19 mouse cellular contexts compared by ENCODE assay signal in genomic region chr15:87170890-87171289, GRCm38 (mm10).
DNase-seq lines count a peak whose midpoint lies in the region; ATAC-seq and TF ChIP-seq lines count a peak whose summit lies in the region.
"Had no signal": no experiment of that assay in that cellular context is flagged by ENCODE, and none has a peak within 500 bp of the region (broad histone marks: within the 10 kb centered on the region; RNA-seq: fewer than 3 reads in every experiment).

No protein-coding gene starts in this region.

- intact Hi-C loops in gastrocnemius, adult 2 months (cut with DNase I), result no loop called here

- no peak overlapping the region for H3K4me3 ChIP-seq in gastrocnemius, adult 2 months
- H3K4me3 ChIP-seq in kidney, embryonic 16.5 days (ENCODE audit: low read length), result no peak overlapping the region
- H3K4me3 ChIP-seq: embryonic facial prominence, embryonic 10.5 days; forebrain, embryonic 13.5 days; heart, embryonic 13.5 days; hindbrain, embryonic 15.5 days had no signal

- peak; percentile 55 for DNase-seq in adrenal gland, adult 8-10 months
- no peak for DNase-seq in adrenal gland, adult 18-20 months (ENCODE audit: low spot score in 2 of 2)
- DNase-seq in gastrocnemius, adult 2 months, result peak; percentile 15
- no peak for DNase-seq in gastrocnemius, postnatal 4 days (ENCODE audit: low spot score in 2 of 2)
- no peak for DNase-seq in kidney, adult 11 months
- DNase-seq in adrenal gland, postnatal 36 days, result peak; percentile 23 to 50
- no peak for DNase-seq in layer of hippocampus, postnatal 14 days (ENCODE audit: low spot score in 2 of 2)
- DNase-seq: cerebellum, adult 2 months; cerebellum, postnatal 10 days; forebrain, postnatal 0 days; heart, postnatal 36 days; kidney, postnatal 10 days had no signal

- H3K27me3 ChIP-seq in kidney, embryonic 16.5 days (ENCODE audit: insufficient read depth, low read length), result no peaks in the 10 kb centered on the region
- H3K27me3 ChIP-seq: CH12.LX; forebrain, embryonic 13.5 days; heart, embryonic 13.5 days; hindbrain, embryonic 15.5 days had no signal

- ATAC-seq in kidney, embryonic 16.5 days (ENCODE audit: low FRiP score, low TSS enrichment), result peak; percentile 63
- ATAC-seq: forebrain, embryonic 13.5 days; forebrain, postnatal 0 days; intestine, embryonic 16.5 days had no signal

- no peak overlapping the region for H3K27ac ChIP-seq in gastrocnemius, adult 2 months
- no peak overlapping the region for H3K27ac ChIP-seq in kidney, embryonic 16.5 days (ENCODE audit: low read length)
- H3K27ac ChIP-seq: embryonic facial prominence, embryonic 10.5 days; forebrain, embryonic 13.5 days; heart, embryonic 13.5 days; hindbrain, embryonic 15.5 days had no signal

- H3K4me2 ChIP-seq in kidney, embryonic 16.5 days (replicated peaks; ENCODE audit: low read depth, low read length), result no peak overlapping the region
- H3K4me2 ChIP-seq: forebrain, embryonic 13.5 days; heart, embryonic 13.5 days; hindbrain, embryonic 15.5 days had no signal

- TF ChIP-seq CTCF in gastrocnemius, adult 2 months (IDR thresholded peaks at IDR 0.05), result no peak

- no peaks in the 10 kb centered on the region for H3K9me3 ChIP-seq in kidney, embryonic 16.5 days (ENCODE audit: low read length)
- H3K9me3 ChIP-seq: embryonic facial prominence, embryonic 10.5 days; forebrain, embryonic 13.5 days; heart, embryonic 13.5 days; hindbrain, embryonic 15.5 days had no signal

- 19% methylated on average over 4 of the region's 4 CpGs for WGBS in kidney, embryonic 16.5 days

- H3K36me3 ChIP-seq in kidney, embryonic 16.5 days (ENCODE audit: insufficient read depth, low read length), result no peaks in the 10 kb centered on the region
- H3K36me3 ChIP-seq: embryonic facial prominence, embryonic 10.5 days; heart, embryonic 13.5 days; hindbrain, embryonic 15.5 days had no signal

- H3K9ac ChIP-seq in kidney, embryonic 16.5 days (replicated peaks; ENCODE audit: low read length), result no peak overlapping the region
- H3K9ac ChIP-seq: forebrain, embryonic 13.5 days; forebrain, postnatal 0 days; heart, embryonic 13.5 days; hindbrain, embryonic 15.5 days had no signal

- H3K4me1 ChIP-seq in kidney, embryonic 16.5 days (ENCODE audit: insufficient read depth, low read length), result no peaks in the 10 kb centered on the region
- H3K4me1 ChIP-seq: embryonic facial prominence, embryonic 10.5 days; forebrain, embryonic 13.5 days; heart, embryonic 13.5 days; hindbrain, embryonic 15.5 days had no signal

Comparison
In these comparisons a context has a peak if more than half of its experiments do, and no peak if none do; other contexts are left out.
1. DNase-seq: peak in adrenal gland, adult 8-10 months (single experiment), gastrocnemius, adult 2 months (single experiment) and adrenal gland, postnatal 36 days (2 of 2); none in adrenal gland, adult 18-20 months (0 of 2), gastrocnemius, postnatal 4 days (0 of 2), kidney, adult 11 months (single experiment) and layer of hippocampus, postnatal 14 days (0 of 2).